Comparison of ENCODE assay signal across 31 mouse cellular contexts in genomic region chr7:39580066-39580465, GRCm38 (mm10).
"Had no signal": no experiment of that assay in that cellular context is flagged by ENCODE, and none has a peak within 500 bp of the region (broad histone marks: within the 10 kb centered on the region; RNA-seq: fewer than 3 reads in every experiment).

No protein-coding gene starts in this region.

- ATAC-seq: liver, embryonic 12.5 days; liver, postnatal 0 days; lung, postnatal 0 days; midbrain, embryonic 13.5 days; midbrain, embryonic 16.5 days had no signal

- H3K36me3 ChIP-seq: limb, embryonic 10.5 days; limb, embryonic 12.5 days; limb, embryonic 13.5 days; limb, embryonic 15.5 days; liver, embryonic 12.5 days; liver, embryonic 13.5 days; liver, embryonic 15.5 days; lung, embryonic 15.5 days; midbrain, embryonic 12.5 days; midbrain, embryonic 13.5 days; midbrain, embryonic 15.5 days; neural tube, embryonic 12.5 days had no signal

- H3K4me3 ChIP-seq: left cerebral cortex, adult 2 months; limb, embryonic 10.5 days; limb, embryonic 12.5 days; limb, embryonic 13.5 days; limb, embryonic 15.5 days; liver, embryonic 12.5 days; liver, embryonic 13.5 days; liver, embryonic 15.5 days; lung, embryonic 15.5 days; megakaryocyte, embryonic 14.5 days; midbrain, embryonic 12.5 days; midbrain, embryonic 13.5 days; midbrain, embryonic 15.5 days; myocyte; neural tube, embryonic 12.5 days had no signal

- H3K27ac ChIP-seq: left cerebral cortex, adult 2 months; limb, embryonic 10.5 days; limb, embryonic 12.5 days; limb, embryonic 13.5 days; limb, embryonic 15.5 days; liver, embryonic 12.5 days; liver, embryonic 13.5 days; liver, embryonic 14.5 days; liver, embryonic 15.5 days; lung, embryonic 15.5 days; macrophage; midbrain, embryonic 12.5 days; midbrain, embryonic 13.5 days; midbrain, embryonic 15.5 days; neural tube, embryonic 12.5 days had no signal

- H3K4me1 ChIP-seq: limb, embryonic 10.5 days; limb, embryonic 12.5 days; limb, embryonic 13.5 days; limb, embryonic 15.5 days; liver, embryonic 12.5 days; liver, embryonic 13.5 days; liver, embryonic 15.5 days; lung, embryonic 15.5 days; megakaryocyte, embryonic 14.5 days; midbrain, embryonic 12.5 days; midbrain, embryonic 13.5 days; midbrain, embryonic 15.5 days; neural tube, embryonic 12.5 days had no signal

- H3K9me3 ChIP-seq: limb, embryonic 10.5 days; limb, embryonic 12.5 days; limb, embryonic 13.5 days; limb, embryonic 15.5 days; liver, embryonic 12.5 days; liver, embryonic 13.5 days; liver, embryonic 15.5 days; lung, embryonic 15.5 days; megakaryocyte, embryonic 14.5 days; midbrain, embryonic 12.5 days; midbrain, embryonic 13.5 days; midbrain, embryonic 15.5 days; neural tube, embryonic 12.5 days had no signal

- H3K9ac ChIP-seq: limb, embryonic 12.5 days; limb, embryonic 13.5 days; limb, embryonic 15.5 days; liver, embryonic 12.5 days; liver, embryonic 13.5 days; liver, embryonic 14.5 days; liver, embryonic 15.5 days; liver, postnatal 0 days; lung, embryonic 14.5 days; lung, embryonic 15.5 days; midbrain, embryonic 12.5 days; midbrain, embryonic 13.5 days; midbrain, embryonic 15.5 days; neural tube, embryonic 12.5 days had no signal

- H3K27me3 ChIP-seq: limb, embryonic 12.5 days; limb, embryonic 13.5 days; limb, embryonic 15.5 days; liver, embryonic 12.5 days; liver, embryonic 13.5 days; liver, embryonic 15.5 days; lung, embryonic 15.5 days; megakaryocyte, embryonic 14.5 days; midbrain, embryonic 12.5 days; midbrain, embryonic 13.5 days; midbrain, embryonic 15.5 days; neural tube, embryonic 12.5 days had no signal

- DNase-seq: left cerebral cortex, postnatal 4 days; liver; liver, embryonic 13.5 days; liver, postnatal 0 days; lung, adult 18-20 months; lung, adult 2 months; lung, embryonic 14.5 days; lung, postnatal 10 days; lung, postnatal 14 days; lung, postnatal 36 days; lung, postnatal 4 days; midbrain, embryonic 14.5 days had no signal

- H3K4me2 ChIP-seq: limb, embryonic 12.5 days; limb, embryonic 13.5 days; limb, embryonic 15.5 days; liver, embryonic 11.5 days; liver, embryonic 12.5 days; liver, embryonic 13.5 days; liver, embryonic 15.5 days; lung, embryonic 14.5 days; lung, embryonic 15.5 days; midbrain, embryonic 12.5 days; midbrain, embryonic 13.5 days; midbrain, embryonic 15.5 days; neural tube, embryonic 12.5 days had no signal
